Mouse (Mus musculus) mesoderm, embryonic 11.5 days (tissue): Measurements from ENCODE around the gene Cdh12.
"Not testable (repeated sequence)": the region's sequence is repeated elsewhere in the genome, so short reads cannot be mapped to it uniquely, and the experiment has no call there.

Source experiments
- DNase-seq: peaks from one replicate; pipeline ENCODE4 v3.0.0-alpha.2; 2012; ENCODE audit warnings: low read depth, low spot score

Cdh12 gene

GRCm38 (mm10) chr15:20448861-20449663, at the start of gene Cdh12:
Gene Cdh12, plus strand, starts transcription at chr15:20449265.
- peak; percentile 21 for DNase-seq

GRCm38 (mm10) chr15:20403596-20403995, 45.5 kb upstream of the Cdh12 start:
- no peak for DNase-seq

- no peak for DNase-seq
These were observed 35.7 kb upstream of the Cdh12 start for GRCm38 (mm10) chr15:20413397-20413796.

- no peak for DNase-seq
These were observed 12.7 kb upstream of the Cdh12 start for GRCm38 (mm10) chr15:20436356-20436755.

- DNase-seq, result no peak
These were observed 1.5 kb downstream of the Cdh12 start for GRCm38 (mm10) chr15:20450558-20450957.

GRCm38 (mm10) chr15:20458508-20458907, 9.4 kb downstream of the Cdh12 start:
- no peak for DNase-seq

GRCm38 (mm10) chr15:20462500-20462899, 13.4 kb downstream of the Cdh12 start:
- DNase-seq, result no peak

GRCm38 (mm10) chr15:20463601-20464000, 14.5 kb downstream of the Cdh12 start:
- DNase-seq, result no peak

GRCm38 (mm10) chr15:20550979-20551378, 101.9 kb downstream of the Cdh12 start:
- no peak for DNase-seq

GRCm38 (mm10) chr15:20571012-20571411, 121.9 kb downstream of the Cdh12 start:
- DNase-seq, result no peak

GRCm38 (mm10) chr15:20582567-20583075, 133.6 kb downstream of the Cdh12 start:
- no peak for DNase-seq

- no peak for DNase-seq
These were observed 142.5 kb downstream of the Cdh12 start for GRCm38 (mm10) chr15:20591599-20591998.

GRCm38 (mm10) chr15:20605751-20606150, 156.7 kb downstream of the Cdh12 start:
- DNase-seq, result not testable (repeated sequence)

- DNase-seq, result no peak
These were observed 185.5 kb downstream of the Cdh12 start for GRCm38 (mm10) chr15:20634593-20634992.

- DNase-seq, result no peak
These were observed 190.1 kb downstream of the Cdh12 start for GRCm38 (mm10) chr15:20639155-20639554.

GRCm38 (mm10) chr15:20642905-20643414, 193.9 kb downstream of the Cdh12 start:
- DNase-seq, result no peak

- DNase-seq, result no peak
These were observed 211.2 kb downstream of the Cdh12 start for GRCm38 (mm10) chr15:20660221-20660620.

GRCm38 (mm10) chr15:20666650-20667049, 217.6 kb downstream of the Cdh12 start, which contains the start of gene Acot10:
Gene Acot10, minus strand, starts transcription at chr15:20666750.
- DNase-seq, result no peak

GRCm38 (mm10) chr15:20667350-20667749, 218.3 kb downstream of the Cdh12 start:
- no peak for DNase-seq

GRCm38 (mm10) chr15:20667989-20668388, 218.9 kb downstream of the Cdh12 start:
- no peak for DNase-seq

- DNase-seq, result not testable (repeated sequence)
These were observed 220.4 kb downstream of the Cdh12 start for GRCm38 (mm10) chr15:20669507-20669906.

GRCm38 (mm10) chr15:20682719-20683118, 233.7 kb downstream of the Cdh12 start:
- DNase-seq, result no peak

GRCm38 (mm10) chr15:20684200-20684599, 235.1 kb downstream of the Cdh12 start:
- DNase-seq, result no peak
